Mouse (Mus musculus): ENCODE measurements around the gene Ptpn7. TPM values are rescaled to one million over a fixed set of nuclear protein-coding genes. Genes with fewer than 3 reads are reported as not detected.

The Ptpn7 gene
- total and polyA plus RNA-seq, 2 experiments from 2014 or later: 0.10 to 0.11 TPM

DNA sequence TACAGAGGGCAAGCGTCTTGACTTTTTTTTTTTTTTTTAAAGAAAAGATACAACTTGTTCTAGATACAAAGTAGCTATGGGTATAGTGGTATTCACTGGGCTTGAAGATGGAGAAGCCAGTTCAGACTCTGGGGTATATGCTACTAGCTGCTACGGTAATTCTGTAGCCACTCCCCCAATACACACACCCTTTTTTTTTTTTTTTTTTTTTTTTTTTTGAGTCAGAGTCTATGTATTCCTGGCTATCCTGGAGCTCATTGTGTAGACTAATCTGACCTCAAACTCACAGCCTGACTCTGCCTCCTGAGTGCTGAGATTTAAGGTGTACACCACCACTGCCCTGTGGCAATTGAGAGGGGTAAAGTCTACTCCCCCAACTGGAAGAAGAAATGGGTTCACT, 10.0 kb downstream of the Ptpn7 start:
- DNase-seq (ENCODE audit: low spot score) (no peak), ATAC-seq (no peak)
- Histone ChIP-seq H3K36me3 (ENCODE audit: insufficient read depth, low read length) (no peaks in the 10 kb centered on the region), H3K27me3 (ENCODE audit: insufficient read depth, low read length) (no peaks in the 10 kb centered on the region), H3K4me2 (ENCODE audit: low read depth, low read length) (no peak overlapping the region), H3K4me3 (ENCODE audit: low read length) (no peak overlapping the region), H3K4me1 (ENCODE audit: insufficient read depth, low read length) (no peaks in the 10 kb centered on the region), H3K9me3 (ENCODE audit: low read length) (no peaks in the 10 kb centered on the region), H3K27ac (no peak overlapping the region), H3K9ac (replicated peaks; ENCODE audit: low read length) (no peak overlapping the region)
- no peak for TF ChIP-seq CTCF (IDR thresholded peaks at IDR 0.05; ENCODE audit: low read depth)
- 89% methylated on average over 2 of the region's 2 CpGs for WGBS

DNA sequence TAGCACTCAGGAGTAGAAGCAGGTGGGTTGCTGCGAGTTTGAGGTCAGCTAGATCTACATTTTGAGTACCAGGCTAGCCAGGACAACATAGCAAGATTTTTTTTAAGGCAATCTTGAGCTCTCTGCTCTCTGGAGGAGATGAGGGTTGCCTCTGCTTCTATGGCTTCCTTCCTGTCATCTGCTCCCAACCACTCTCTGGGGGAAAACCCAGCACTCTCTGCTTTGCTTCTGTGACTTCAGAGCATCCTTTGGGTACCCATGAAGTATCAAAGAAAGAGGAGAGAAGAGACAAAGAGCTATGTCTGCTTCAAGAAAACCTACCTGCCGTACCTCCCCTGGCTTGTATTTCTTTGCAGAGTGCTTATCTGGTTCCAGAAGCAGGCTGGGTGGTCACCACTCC, 11.4 kb downstream of the Ptpn7 start:
- no peak overlapping the region for H3K27ac ChIP-seq
- WGBS: 90% methylated on average over 2 of the region's 2 CpGs
- ATAC-seq: no peak
- H3K27me3 ChIP-seq (ENCODE audit: insufficient read depth, low read length): no peaks in the 10 kb centered on the region
- no peaks in the 10 kb centered on the region for H3K36me3 ChIP-seq (ENCODE audit: insufficient read depth, low read length)
- peaks cover 5% of the 10 kb centered on the region; the same call in 1 of the 2 replicates for H3K4me1 ChIP-seq (ENCODE audit: insufficient read depth, low read length)
- TF ChIP-seq CTCF (IDR thresholded peaks at IDR 0.05; ENCODE audit: low read depth): no peak
- no peak overlapping the region for H3K4me3 ChIP-seq (ENCODE audit: low read length)
- no peak overlapping the region for H3K9ac ChIP-seq (replicated peaks; ENCODE audit: low read length)
- H3K4me2 ChIP-seq (ENCODE audit: low read depth, low read length): no peak overlapping the region
- H3K9me3 ChIP-seq (ENCODE audit: low read length): no peaks in the 10 kb centered on the region
- DNase-seq (ENCODE audit: low spot score): no peak

DNA sequence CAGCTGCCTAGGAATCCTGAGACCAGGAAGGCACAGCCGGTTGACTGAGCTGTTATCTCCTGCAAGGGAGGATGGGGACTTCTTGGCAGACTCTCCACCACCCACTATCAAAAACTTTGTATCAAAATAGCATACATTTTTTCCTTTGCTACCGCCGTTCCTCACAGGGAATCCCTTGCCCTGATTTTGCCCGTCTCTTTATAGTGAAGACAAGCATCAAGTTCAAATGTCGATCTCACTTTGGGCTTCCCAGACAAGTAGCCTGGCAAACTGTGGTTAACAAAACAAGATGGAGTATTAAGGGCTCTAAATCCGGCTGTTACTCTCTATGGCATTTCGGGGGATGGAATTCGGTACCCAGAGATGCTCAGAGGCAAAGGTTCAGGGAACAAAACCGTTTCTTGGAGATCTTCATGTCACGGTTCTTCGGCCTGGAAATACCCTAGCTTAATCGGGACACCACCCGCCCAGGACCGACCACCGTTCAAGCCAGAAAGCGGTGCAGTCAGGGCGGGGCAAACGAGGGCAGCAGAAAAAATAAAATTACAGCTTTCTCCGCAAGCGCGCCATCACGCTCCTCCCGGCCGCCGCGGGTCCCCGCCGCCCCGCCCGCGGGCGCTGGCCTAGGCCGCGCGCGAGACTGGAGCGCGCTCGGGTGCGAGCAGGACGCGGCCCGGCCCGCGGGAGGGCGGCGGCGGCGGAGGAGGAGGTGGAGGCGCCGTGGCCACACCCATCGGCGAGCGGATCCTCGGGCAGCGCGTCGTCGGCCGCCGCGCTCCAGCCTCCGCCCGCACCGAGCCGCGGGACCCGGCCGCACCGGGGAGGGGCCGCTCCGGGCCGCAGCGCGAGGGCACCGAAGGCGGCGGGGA, 13.8 kb downstream of the Ptpn7 start, which contains the start of gene Arl8a:
Arl8a (plus strand) TSS at position 748 of the 869 bp plus-strand sequence.
- no peak for TF ChIP-seq CTCF (IDR thresholded peaks at IDR 0.05; ENCODE audit: low read depth)
- under 1% methylated on average over 59 of the region's 78 CpGs for WGBS
- Histone ChIP-seq H3K27me3 (ENCODE audit: insufficient read depth, low read length) (no peaks in the 10 kb centered on the region), H3K4me1 (ENCODE audit: insufficient read depth, low read length) (peaks cover 18% of the 10 kb centered on the region; the same call in 1 of the 2 replicates), H3K4me2 (ENCODE audit: low read depth, low read length) (peak within 1 kb of the TSS; percentile 87), H3K9ac (replicated peaks; ENCODE audit: low read length) (peak within 1 kb of the TSS; percentile 100), H3K27ac (peak within 1 kb of the TSS; percentile 98), H3K4me3 (ENCODE audit: low read length) (peak within 1 kb of the TSS; percentile 99), H3K9me3 (ENCODE audit: low read length) (no peaks in the 10 kb centered on the region), H3K36me3 (ENCODE audit: insufficient read depth, low read length) (peaks cover 3% of the 10 kb centered on the region; the same call in 1 of the 2 replicates)
- peak; percentile 95 for DNase-seq (ENCODE audit: low spot score)
- ATAC-seq: peak; percentile 82

DNA sequence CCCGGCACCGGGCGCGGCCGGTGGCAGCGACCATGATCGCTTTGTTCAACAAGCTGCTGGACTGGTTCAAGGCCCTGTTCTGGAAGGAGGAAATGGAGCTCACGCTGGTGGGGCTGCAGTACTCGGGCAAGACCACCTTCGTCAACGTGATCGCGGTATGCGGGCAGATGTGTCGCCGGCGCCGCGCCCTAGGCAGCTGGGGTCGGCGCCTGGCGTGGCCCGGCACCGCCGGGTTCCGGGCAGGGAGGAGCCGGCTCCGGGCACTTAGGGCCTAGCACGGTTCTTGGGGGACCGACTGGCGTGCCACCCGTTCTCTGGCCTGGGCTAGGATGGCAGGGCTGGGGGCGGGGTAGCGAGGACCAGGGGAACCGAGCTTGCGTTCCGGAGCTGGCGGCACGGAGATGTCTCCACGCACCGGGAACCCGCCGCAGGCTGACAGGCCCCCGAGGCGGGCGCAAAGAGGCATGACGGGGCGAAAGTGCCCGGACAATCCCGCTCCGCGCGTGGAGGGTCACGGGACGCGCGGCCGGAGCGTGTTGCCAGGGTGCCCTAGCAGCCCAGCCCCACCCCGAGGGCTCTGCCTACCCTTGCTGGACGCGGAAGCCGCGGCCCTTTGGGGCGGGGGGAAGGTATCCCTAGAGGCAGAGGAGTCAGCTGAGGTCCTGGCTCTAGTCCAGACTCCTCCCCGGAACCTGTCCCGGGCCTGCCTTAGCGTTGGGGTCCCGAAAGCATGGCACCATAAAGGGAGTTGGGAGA, 14.6 kb downstream of the Ptpn7 start:
- WGBS: under 1% methylated on average over 62 of the region's 69 CpGs
- TF ChIP-seq CTCF (IDR thresholded peaks at IDR 0.05; ENCODE audit: low read depth): no peak
- peak; percentile 79 for ATAC-seq

DNA sequence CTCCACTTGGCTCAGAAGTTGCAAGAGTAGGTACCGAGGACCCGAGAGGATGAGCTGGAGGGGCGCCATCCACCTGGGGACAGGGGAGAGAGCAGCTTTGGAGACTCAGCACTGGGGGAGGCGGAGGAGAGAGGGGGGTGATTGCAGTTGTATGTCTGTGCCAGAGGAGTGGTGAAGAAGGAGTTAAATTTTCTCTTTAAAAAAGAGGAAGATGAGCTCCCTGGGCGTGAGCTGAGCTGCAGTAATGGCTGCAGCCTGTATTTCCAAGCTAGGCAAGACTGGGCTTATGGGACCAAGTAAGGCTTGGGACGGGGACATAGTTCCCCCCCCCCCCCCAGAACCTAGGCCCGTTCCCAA, 15.2 kb downstream of the Ptpn7 start:
- no peaks in the 10 kb centered on the region for H3K27me3 ChIP-seq (ENCODE audit: insufficient read depth, low read length)
- peak overlapping the region; percentile 87 for H3K4me2 ChIP-seq (ENCODE audit: low read depth, low read length)
- peaks cover 18% of the 10 kb centered on the region; the same call in 1 of the 2 replicates for H3K4me1 ChIP-seq (ENCODE audit: insufficient read depth, low read length)
- H3K9ac ChIP-seq (replicated peaks; ENCODE audit: low read length): peak overlapping the region; percentile 100
- ATAC-seq (no peak), DNase-seq (ENCODE audit: low spot score) (no peak)
- H3K4me3 ChIP-seq (ENCODE audit: low read length): peak overlapping the region; percentile 99
- H3K9me3 ChIP-seq (ENCODE audit: low read length): no peaks in the 10 kb centered on the region
- H3K36me3 ChIP-seq (ENCODE audit: insufficient read depth, low read length): peaks cover 4% of the 10 kb centered on the region; the same call in 1 of the 2 replicates
- H3K27ac ChIP-seq: peak overlapping the region; percentile 98
- TF ChIP-seq CTCF (IDR thresholded peaks at IDR 0.05; ENCODE audit: low read depth): no peak
- WGBS: 0% methylated on average over 6 of the region's 7 CpGs

More for the DNA sequence above, 14.6 kb downstream of the Ptpn7 start:
- Histone ChIP-seq H3K36me3 (ENCODE audit: insufficient read depth, low read length) (peaks cover 4% of the 10 kb centered on the region; the same call in 1 of the 2 replicates), H3K4me1 (ENCODE audit: insufficient read depth, low read length) (peaks cover 18% of the 10 kb centered on the region; the same call in 1 of the 2 replicates), H3K4me2 (ENCODE audit: low read depth, low read length) (peak overlapping the region; percentile 87), H3K4me3 (ENCODE audit: low read length) (peak overlapping the region; percentile 99), H3K27me3 (ENCODE audit: insufficient read depth, low read length) (no peaks in the 10 kb centered on the region), H3K9me3 (ENCODE audit: low read length) (no peaks in the 10 kb centered on the region), H3K9ac (replicated peaks; ENCODE audit: low read length) (peak overlapping the region; percentile 100), H3K27ac (peak overlapping the region; percentile 98)
- peak; percentile 87 for DNase-seq (ENCODE audit: low spot score)

DNA sequence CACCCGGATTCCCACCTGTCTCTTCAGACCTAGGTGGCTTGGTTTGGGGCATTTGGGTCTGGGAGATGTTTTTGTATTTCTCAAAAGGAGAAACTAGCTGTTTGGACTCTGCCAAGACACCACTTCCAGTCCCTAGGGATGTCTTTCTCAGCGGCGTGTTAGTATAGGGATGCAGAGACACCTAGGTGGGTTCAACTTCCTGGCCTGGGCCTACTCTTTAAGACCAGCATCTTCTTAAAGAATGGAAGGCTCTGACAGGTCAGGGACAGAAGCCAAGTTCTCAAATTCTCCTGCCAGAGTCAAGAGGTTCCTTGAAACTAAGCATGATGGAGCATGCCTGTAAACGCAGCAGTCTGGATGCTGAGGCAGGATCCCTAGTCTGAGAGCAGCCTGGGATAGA, 16.0 kb downstream of the Ptpn7 start:
- H3K4me3 ChIP-seq (ENCODE audit: low read length): peak overlapping the region; percentile 99
- H3K4me2 ChIP-seq (ENCODE audit: low read depth, low read length): peak overlapping the region; percentile 87
- peak overlapping the region; percentile 100 for H3K9ac ChIP-seq (replicated peaks; ENCODE audit: low read length)
- H3K27ac ChIP-seq: peak overlapping the region; percentile 98
- DNase-seq (ENCODE audit: low spot score): peak; percentile 14
- H3K9me3 ChIP-seq (ENCODE audit: low read length): no peaks in the 10 kb centered on the region
- H3K36me3 ChIP-seq (ENCODE audit: insufficient read depth, low read length): peaks cover 4% of the 10 kb centered on the region; the same call in 1 of the 2 replicates
- no peaks in the 10 kb centered on the region for H3K27me3 ChIP-seq (ENCODE audit: insufficient read depth, low read length)
- peaks cover 18% of the 10 kb centered on the region; the same call in 1 of the 2 replicates for H3K4me1 ChIP-seq (ENCODE audit: insufficient read depth, low read length)
- no peak for TF ChIP-seq CTCF (IDR thresholded peaks at IDR 0.05; ENCODE audit: low read depth)
- no peak for ATAC-seq
- WGBS: 28% methylated on average over 4 of the region's 4 CpGs
